Mouse (Mus musculus) G1E-ER4 (cell line): Measurements from ENCODE around the gene Dupd1. TPM values are rescaled to one million over a fixed set of nuclear protein-coding genes. Genes with fewer than 3 reads are reported as not detected.

Source experiments
- GATA1 ChIP-seq: IDR thresholded peaks from one replicate; pipeline ENCODE4 v1.8.0; 2012; ENCODE audit warnings: low read length, inconsistent platforms
- polyA plus RNA-seq: library from polyadenylated mRNA; stranded (reverse); fragments of >175 nt; gene quantifications from 2 replicates; pipeline ENCODE4 v1.2.3, GENCODE M21; 2012

The Dupd1 gene
- polyA plus RNA-seq, 1 experiment = not detected

DNA sequence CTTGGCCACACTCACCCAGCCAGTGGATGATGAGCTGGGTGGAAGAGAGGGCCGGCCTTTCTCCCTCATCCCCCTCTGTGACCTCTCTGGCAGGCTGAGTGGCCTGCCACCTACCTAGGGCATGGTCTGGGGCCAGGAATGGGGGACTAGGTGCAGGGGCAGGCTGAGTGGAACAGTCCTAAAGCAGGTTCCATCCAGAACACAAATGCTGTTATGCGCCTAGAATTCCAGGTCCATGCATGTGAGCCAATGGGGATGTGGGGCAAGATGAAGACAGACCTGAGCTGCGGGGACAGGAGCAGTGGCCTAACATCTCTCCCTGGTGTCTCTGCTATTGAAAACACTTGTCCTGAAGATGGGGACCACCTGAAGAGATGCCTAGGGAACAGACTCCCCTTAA lies 26.9 kb upstream of the Dupd1 start:
- TF ChIP-seq GATA1 = no peak

- no peak for TF ChIP-seq GATA1
Measured at GRCm38 (mm10) chr14:21740345-21740744, 26.0 kb upstream of the Dupd1 start.

- no peak for TF ChIP-seq GATA1
Measured at GRCm38 (mm10) chr14:21733131-21733905, 18.9 kb upstream of the Dupd1 start.

DNA sequence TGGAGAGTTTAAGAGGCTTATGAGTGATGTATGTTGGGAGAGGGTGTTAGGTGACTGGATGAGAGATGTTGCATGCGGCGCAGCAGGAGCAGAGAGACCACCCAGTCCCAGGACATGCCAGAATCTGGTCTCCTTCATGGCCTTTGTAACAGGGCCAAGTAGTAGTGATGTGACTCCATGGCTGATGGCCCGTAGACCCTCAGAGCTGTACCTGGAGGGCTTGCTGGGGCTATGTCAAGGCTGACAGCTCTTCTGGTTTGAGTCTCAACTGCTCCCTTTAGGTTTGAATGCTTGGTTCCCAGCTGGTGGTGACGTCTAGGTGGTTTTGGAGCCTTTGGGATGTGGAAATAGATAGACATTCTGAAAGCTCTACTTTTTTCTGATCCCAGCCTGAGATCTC lies 15.6 kb upstream of the Dupd1 start:
- no peak for TF ChIP-seq GATA1

DNA sequence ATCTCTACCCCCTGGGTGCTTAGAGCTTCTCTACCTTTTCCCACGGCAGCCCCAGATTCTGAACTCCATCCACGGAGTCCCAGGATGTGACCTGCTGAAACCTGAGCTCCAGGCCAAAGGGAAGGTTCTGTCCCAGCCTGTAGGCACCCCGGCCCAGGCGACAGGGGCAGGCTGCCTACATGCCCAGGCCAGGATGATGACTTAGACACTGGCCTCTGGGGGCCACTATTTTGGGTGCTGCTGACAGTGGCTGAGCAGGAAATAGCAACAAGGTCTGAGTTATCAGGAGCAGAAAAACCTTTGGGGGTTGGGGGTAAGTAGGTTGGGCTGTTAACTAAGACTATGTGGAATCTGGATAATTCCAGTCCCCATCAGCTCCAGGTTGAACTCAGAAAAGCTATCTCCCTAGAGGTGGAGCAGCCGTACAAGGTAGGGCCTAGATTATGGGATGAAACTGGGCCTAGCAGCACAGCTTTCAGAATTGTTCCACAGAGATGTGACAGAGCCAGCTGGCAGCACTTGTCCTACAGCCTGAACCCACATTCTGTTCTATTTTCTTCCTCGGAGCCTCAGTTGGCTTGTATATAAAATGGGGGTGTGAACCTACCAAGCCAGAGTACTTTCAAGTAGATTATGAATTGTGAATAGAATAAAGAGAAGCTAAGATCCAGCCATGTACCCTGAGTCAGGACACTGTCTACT lies 14.8 kb upstream of the Dupd1 start:
- no peak for TF ChIP-seq GATA1

GRCm38 (mm10) chr14:21722021-21722698 lies 7.8 kb upstream of the Dupd1 start:
- no peak for TF ChIP-seq GATA1

GRCm38 (mm10) chr14:21720430-21721205 lies 6.2 kb upstream of the Dupd1 start:
- TF ChIP-seq GATA1 = no peak

- no peak for TF ChIP-seq GATA1
Measured at GRCm38 (mm10) chr14:21719646-21720383, 5.4 kb upstream of the Dupd1 start.

GRCm38 (mm10) chr14:21711231-21711630 lies 3.1 kb downstream of the Dupd1 start:
- TF ChIP-seq GATA1 = no peak

DNA sequence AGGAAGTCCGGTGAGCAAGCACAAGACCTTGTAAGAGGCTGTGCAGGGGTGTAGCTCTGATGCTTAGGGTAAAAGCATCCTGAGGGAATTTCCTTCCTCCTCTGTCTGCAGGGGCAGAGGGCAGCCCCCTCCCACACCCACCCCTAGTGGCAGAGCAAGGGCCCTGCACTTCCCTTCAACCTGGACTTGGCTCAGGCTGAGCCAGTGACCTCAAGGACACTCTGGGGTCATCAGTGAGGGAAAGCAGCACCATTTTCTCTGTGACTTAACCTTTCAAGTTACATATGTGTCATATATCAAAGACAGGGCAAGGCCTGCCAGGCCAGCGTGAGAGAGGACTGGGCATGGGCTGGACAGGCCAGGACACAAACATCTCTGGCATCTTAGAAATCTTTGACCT lies 4.8 kb downstream of the Dupd1 start:
- TF ChIP-seq GATA1 = no peak

DNA sequence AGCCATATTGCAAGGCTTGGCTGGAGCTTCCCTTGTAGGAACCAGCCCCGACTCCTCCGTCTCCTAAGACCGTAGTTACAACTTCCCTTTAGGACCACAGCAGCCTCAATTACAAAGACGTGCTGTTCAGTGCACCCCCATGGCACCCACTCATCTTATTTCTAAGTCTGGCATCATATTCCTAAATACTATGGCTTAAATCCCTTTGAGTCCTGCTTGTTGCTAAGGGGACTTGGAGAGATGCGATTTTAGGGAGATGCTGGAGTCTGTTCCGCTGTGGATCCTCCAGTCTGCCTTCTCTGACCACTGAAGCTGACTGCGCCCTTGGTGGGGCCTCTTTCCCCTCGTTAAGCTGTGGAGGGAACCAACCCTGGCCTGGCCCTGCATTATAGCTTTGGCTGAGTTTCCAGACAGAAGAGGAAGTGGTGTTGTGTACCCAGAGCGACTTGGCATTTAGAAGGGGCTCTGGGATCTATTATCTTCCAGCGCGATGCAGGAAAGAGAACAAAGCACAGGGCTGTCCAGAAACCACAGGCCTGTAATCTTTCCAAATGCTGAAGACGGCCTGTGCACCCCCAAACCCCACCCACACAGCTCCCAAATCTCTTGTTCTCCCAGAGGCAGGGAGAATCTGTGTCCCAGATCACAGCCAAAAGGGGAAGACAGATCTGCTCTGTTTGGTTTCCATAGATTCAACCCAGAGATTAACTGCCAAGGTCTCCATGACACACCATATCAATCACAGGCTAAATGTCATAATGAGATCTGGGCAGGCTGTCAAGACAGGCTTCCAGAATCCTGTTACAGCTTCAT lies 7.4 kb downstream of the Dupd1 start:
- no peak for TF ChIP-seq GATA1

DNA sequence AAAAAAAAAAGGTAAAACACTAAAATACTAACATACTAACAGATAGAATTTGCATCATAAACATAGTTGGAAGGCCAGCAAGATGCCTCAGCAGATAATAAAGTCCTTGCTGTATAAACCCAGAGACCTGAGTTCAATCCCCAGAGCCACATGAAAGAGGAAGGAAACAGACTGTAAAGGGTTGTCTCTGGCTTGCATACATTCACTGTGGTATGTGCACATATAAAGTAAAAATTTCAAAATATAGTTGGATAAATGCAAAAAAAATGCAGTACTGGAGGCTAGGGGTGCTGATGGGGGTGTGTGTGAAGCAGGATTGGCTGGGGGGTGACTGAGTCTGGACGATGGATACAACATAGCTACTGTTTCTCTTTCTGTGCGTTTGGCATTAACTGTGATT lies 8.9 kb downstream of the Dupd1 start:
- TF ChIP-seq GATA1 = no peak

GRCm38 (mm10) chr14:21703255-21703654 lies 11.1 kb downstream of the Dupd1 start:
- no peak for TF ChIP-seq GATA1

- no peak for TF ChIP-seq GATA1
Measured at GRCm38 (mm10) chr14:21702691-21703090, 11.7 kb downstream of the Dupd1 start.

DNA sequence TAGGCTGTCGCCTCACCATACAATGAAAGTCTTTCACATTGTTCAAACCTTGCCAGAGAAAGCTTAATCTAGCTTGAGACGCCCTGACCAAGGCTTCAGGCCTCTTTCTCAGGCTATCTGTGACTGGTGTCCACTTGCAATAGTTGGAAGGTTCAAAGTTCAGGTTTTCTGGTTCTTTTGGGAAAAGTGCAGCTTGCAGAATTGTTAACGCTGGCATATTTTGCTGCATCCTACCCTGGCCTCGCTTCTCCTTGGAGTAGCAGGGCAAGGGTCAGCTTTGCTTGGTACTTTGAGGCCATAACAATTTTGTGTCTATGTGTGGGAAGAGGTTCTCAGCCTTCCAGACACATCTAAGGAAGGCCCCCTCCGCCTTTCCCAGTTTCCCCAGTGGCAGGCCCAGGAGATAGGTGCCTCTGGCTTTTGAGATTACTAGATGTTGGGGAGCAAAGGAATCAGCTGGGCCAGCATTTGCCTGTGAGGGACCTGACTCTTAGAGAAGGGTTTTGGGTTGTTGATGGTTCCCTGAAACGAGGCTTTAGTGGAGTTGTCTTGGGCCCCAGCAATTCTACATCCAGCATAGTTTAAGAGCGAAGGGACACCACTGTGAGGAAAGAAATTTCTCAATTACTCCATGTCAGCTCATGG lies 18.1 kb downstream of the Dupd1 start:
- TF ChIP-seq GATA1 = no peak
